Mouse (Mus musculus) right cerebral cortex, postnatal 25 days (tissue): Measurements from ENCODE around the gene Mdga1.
A peak's percentile ranks its signal among the peaks of the same experiment; 100 is the strongest.

Experiments
- DNase-seq: peaks from one replicate; pipeline ENCODE4 v3.0.0; 2022

Mdga1 gene

GRCm38 (mm10) chr17:29970037-29970555 is at the start of gene Mdga1:
Gene Mdga1 (minus strand): TSS chr17:29970087.
- no peak for DNase-seq

- DNase-seq, result no peak
These were observed 49.2 kb upstream of the Mdga1 start for GRCm38 (mm10) chr17:30018927-30019610.

- DNase-seq, result no peak
These were observed 44.8 kb upstream of the Mdga1 start for GRCm38 (mm10) chr17:30014660-30015059.

GRCm38 (mm10) chr17:30008392-30008791 is 38.5 kb upstream of the Mdga1 start:
- DNase-seq, result no peak

- DNase-seq, result no peak
These were observed 38.0 kb upstream of the Mdga1 start for GRCm38 (mm10) chr17:30007883-30008282.

- DNase-seq, result no peak
These were observed 37.0 kb upstream of the Mdga1 start for GRCm38 (mm10) chr17:30006877-30007276.

- no peak for DNase-seq
These were observed 35.6 kb upstream of the Mdga1 start for GRCm38 (mm10) chr17:30005451-30005941.

- DNase-seq, result no peak
These were observed 35.2 kb upstream of the Mdga1 start for GRCm38 (mm10) chr17:30005103-30005443.

GRCm38 (mm10) chr17:30004203-30005102 is 34.6 kb upstream of the Mdga1 start, which contains the start of gene Zfand3:
Gene Zfand3 (plus strand): TSS chr17:30004733.
- DNase-seq, result peak; percentile 93

GRCm38 (mm10) chr17:29998566-29999295 is 28.8 kb upstream of the Mdga1 start:
- DNase-seq, result no peak

GRCm38 (mm10) chr17:29997726-29998125 is 27.8 kb upstream of the Mdga1 start:
- DNase-seq, result no peak

GRCm38 (mm10) chr17:29995986-29996385 is 26.1 kb upstream of the Mdga1 start:
- DNase-seq, result no peak

- DNase-seq, result no peak
These were observed 24.6 kb upstream of the Mdga1 start for GRCm38 (mm10) chr17:29994459-29994858.

GRCm38 (mm10) chr17:29994011-29994410 is 24.1 kb upstream of the Mdga1 start:
- DNase-seq, result no peak

- peak; percentile 66 for DNase-seq
These were observed 23.6 kb upstream of the Mdga1 start for GRCm38 (mm10) chr17:29993488-29993887.

- DNase-seq, result no peak
These were observed 21.0 kb upstream of the Mdga1 start for GRCm38 (mm10) chr17:29990845-29991244.

GRCm38 (mm10) chr17:29990136-29990535 is 20.2 kb upstream of the Mdga1 start:
- no peak for DNase-seq

- no peak for DNase-seq
These were observed 19.8 kb upstream of the Mdga1 start for GRCm38 (mm10) chr17:29989653-29990052.

GRCm38 (mm10) chr17:29988141-29988540 is 18.3 kb upstream of the Mdga1 start:
- DNase-seq, result no peak

- no peak for DNase-seq
These were observed 15.6 kb upstream of the Mdga1 start for GRCm38 (mm10) chr17:29985534-29985933.

- DNase-seq, result no peak
These were observed 15.0 kb upstream of the Mdga1 start for GRCm38 (mm10) chr17:29984931-29985330.

- no peak for DNase-seq
These were observed 13.3 kb upstream of the Mdga1 start for GRCm38 (mm10) chr17:29983190-29983589.

- no peak for DNase-seq
These were observed 11.7 kb upstream of the Mdga1 start for GRCm38 (mm10) chr17:29981568-29981967.
